Mouse (Mus musculus) bone marrow, adult 2 months (tissue): ENCODE data around the gene Il18.

Experiments
- CTCF ChIP-seq: fragments of 200-500 bp; IDR thresholded peaks from 2 replicates; pipeline ENCODE4 v1.5.1; 2011; ENCODE audit warnings: low read length, control low read depth; ENCODE audit not compliant: control insufficient read depth, insufficient read depth
- POLR2A ChIP-seq: fragments of 200-500 bp; IDR thresholded peaks from 2 replicates; pipeline ENCODE4 v1.6.1; 2011; ENCODE audit warnings: low read depth, mild to moderate bottlenecking, control low read depth, low read length, borderline replicate concordance; ENCODE audit not compliant: control insufficient read depth

DNA sequence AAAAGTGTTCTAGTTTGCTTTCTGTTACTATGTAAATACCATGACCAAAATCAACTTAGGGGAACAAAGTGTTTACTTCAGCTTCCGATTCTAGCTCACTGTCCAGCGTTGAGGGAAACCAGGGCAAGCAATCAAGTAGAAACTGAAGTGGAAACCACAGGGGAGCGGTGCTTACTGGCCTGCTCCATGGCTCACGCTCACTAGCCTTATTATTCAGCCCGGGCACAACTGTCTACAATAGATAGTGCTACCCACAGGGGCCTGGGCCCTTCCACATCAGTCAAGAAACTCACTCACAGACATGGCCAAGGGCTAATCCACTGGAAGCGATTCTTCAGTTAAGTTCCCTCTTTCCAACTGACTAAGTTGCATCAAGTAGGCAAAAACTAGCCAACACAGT lies 46.9 kb downstream of the Il18 start:
- TF ChIP-seq POLR2A (no peak), CTCF (no peak)
